Mouse (Mus musculus): ENCODE data around the gene Txndc5. TPM values are rescaled to one million over a fixed set of nuclear protein-coding genes. Genes with fewer than 3 reads are reported as not detected.

Txndc5 gene
- polyA plus RNA-seq, 1 experiment from 2014 or later: 106 TPM

- TF ChIP-seq CTCF (IDR thresholded peaks at IDR 0.05; ENCODE audit: low read depth): no peak
- H3K4me2 ChIP-seq (replicated peaks; ENCODE audit: low read depth): no peak overlapping the region
- WGBS: 91% methylated on average over 6 of the region's 6 CpGs
- H3K4me3 ChIP-seq (ENCODE audit: low read depth, low read length): no peak overlapping the region
- ATAC-seq: no peak
- no peak overlapping the region for H3K9ac ChIP-seq (ENCODE audit: low read depth, low read length)
- 0 out of 2 replicates have a peak, but pooled peaks cover 3% of the 10 kb centered on the region for H3K27me3 ChIP-seq (replicated peaks; ENCODE audit: control insufficient read depth, insufficient read depth, low read length)
- H3K27ac ChIP-seq (ENCODE audit: low read depth, low read length): no peak overlapping the region
- H3K4me1 ChIP-seq (replicated peaks; ENCODE audit: control insufficient read depth, insufficient read depth, low read length): peaks cover 18% of the 10 kb centered on the region
- H3K36me3 ChIP-seq (ENCODE audit: control insufficient read depth, insufficient read depth): no peaks in the 10 kb centered on the region
- H3K9me3 ChIP-seq (ENCODE audit: control insufficient read depth): no peaks in the 10 kb centered on the region
These were observed 952 bp upstream of the Txndc5 start for GRCm38 (mm10) chr13:38529576-38529975.

- Histone ChIP-seq H3K4me1 (replicated peaks; ENCODE audit: control insufficient read depth, insufficient read depth, low read length) (peaks cover 18% of the 10 kb centered on the region), H3K4me2 (replicated peaks; ENCODE audit: low read depth) (peak overlapping the region; percentile 96), H3K4me3 (ENCODE audit: low read depth, low read length) (peak overlapping the region; percentile 91), H3K9ac (ENCODE audit: low read depth, low read length) (peak overlapping the region; percentile 88), H3K36me3 (ENCODE audit: control insufficient read depth, insufficient read depth) (peaks cover 4% of the 10 kb centered on the region; the same call in 1 of the 2 replicates), H3K27me3 (replicated peaks; ENCODE audit: control insufficient read depth, insufficient read depth, low read length) (0 out of 2 replicates have a peak, but pooled peaks cover 3% of the 10 kb centered on the region), H3K9me3 (ENCODE audit: control insufficient read depth) (no peaks in the 10 kb centered on the region), H3K27ac (ENCODE audit: low read depth, low read length) (peak overlapping the region; percentile 91)
- under 1% methylated on average over 73 of the region's 87 CpGs for WGBS
- no peak for TF ChIP-seq CTCF (IDR thresholded peaks at IDR 0.05; ENCODE audit: low read depth)
- ATAC-seq: peak; percentile 81
These were observed 600 bp downstream of the Txndc5 start for GRCm38 (mm10) chr13:38527797-38528650.

- Histone ChIP-seq H3K9ac (ENCODE audit: low read depth, low read length) (peak overlapping the region; percentile 88), H3K4me3 (ENCODE audit: low read depth, low read length) (peak overlapping the region; percentile 91), H3K9me3 (ENCODE audit: control insufficient read depth) (no peaks in the 10 kb centered on the region), H3K36me3 (ENCODE audit: control insufficient read depth, insufficient read depth) (peaks cover 8% of the 10 kb centered on the region; the same call in 1 of the 2 replicates), H3K27me3 (replicated peaks; ENCODE audit: control insufficient read depth, insufficient read depth, low read length) (0 out of 2 replicates have a peak, but pooled peaks cover 3% of the 10 kb centered on the region), H3K4me1 (replicated peaks; ENCODE audit: control insufficient read depth, insufficient read depth, low read length) (peaks cover 18% of the 10 kb centered on the region), H3K27ac (ENCODE audit: low read depth, low read length) (peak overlapping the region; percentile 91), H3K4me2 (replicated peaks; ENCODE audit: low read depth) (peak overlapping the region; percentile 96)
- ATAC-seq: peak; percentile 8; the same call in 1 of the 2 replicates
- no peak for TF ChIP-seq CTCF (IDR thresholded peaks at IDR 0.05; ENCODE audit: low read depth)
- 4% methylated on average over 15 of the region's 15 CpGs for WGBS
These were observed 1.4 kb downstream of the Txndc5 start for GRCm38 (mm10) chr13:38527041-38527796.

GRCm38 (mm10) chr13:38526116-38526515 lies 2.5 kb downstream of the Txndc5 start:
- peak overlapping the region; percentile 96 for H3K4me2 ChIP-seq (replicated peaks; ENCODE audit: low read depth)
- no peak for TF ChIP-seq CTCF (IDR thresholded peaks at IDR 0.05; ENCODE audit: low read depth)
- no peak overlapping the region for H3K9ac ChIP-seq (ENCODE audit: low read depth, low read length)
- H3K9me3 ChIP-seq (ENCODE audit: control insufficient read depth): no peaks in the 10 kb centered on the region
- H3K4me3 ChIP-seq (ENCODE audit: low read depth, low read length): no peak overlapping the region
- WGBS: 52% methylated on average over 2 of the region's 2 CpGs
- peaks cover 18% of the 10 kb centered on the region for H3K4me1 ChIP-seq (replicated peaks; ENCODE audit: control insufficient read depth, insufficient read depth, low read length)
- H3K27ac ChIP-seq (ENCODE audit: low read depth, low read length): no peak overlapping the region
- ATAC-seq: no peak
- H3K27me3 ChIP-seq (replicated peaks; ENCODE audit: control insufficient read depth, insufficient read depth, low read length): 0 out of 2 replicates have a peak, but pooled peaks cover under 1% of the 10 kb centered on the region
- H3K36me3 ChIP-seq (ENCODE audit: control insufficient read depth, insufficient read depth): peaks cover 17% of the 10 kb centered on the region

- H3K4me2 ChIP-seq (replicated peaks; ENCODE audit: low read depth): 0 out of 2 replicates have a peak overlapping the region, but pooled peaks have one; percentile 9
- no peak overlapping the region for H3K9ac ChIP-seq (ENCODE audit: low read depth, low read length)
- no peak for ATAC-seq
- no peak overlapping the region for H3K4me3 ChIP-seq (ENCODE audit: low read depth, low read length)
- TF ChIP-seq CTCF (IDR thresholded peaks at IDR 0.05; ENCODE audit: low read depth): no peak
- no peak overlapping the region for H3K27ac ChIP-seq (ENCODE audit: low read depth, low read length)
- peaks cover 25% of the 10 kb centered on the region for H3K36me3 ChIP-seq (ENCODE audit: control insufficient read depth, insufficient read depth)
- H3K4me1 ChIP-seq (replicated peaks; ENCODE audit: control insufficient read depth, insufficient read depth, low read length): peaks cover 18% of the 10 kb centered on the region
- H3K9me3 ChIP-seq (ENCODE audit: control insufficient read depth): no peaks in the 10 kb centered on the region
- H3K27me3 ChIP-seq (replicated peaks; ENCODE audit: control insufficient read depth, insufficient read depth, low read length): no peaks in the 10 kb centered on the region
- 39% methylated on average over 3 of the region's 3 CpGs for WGBS
These were observed 3.4 kb downstream of the Txndc5 start for GRCm38 (mm10) chr13:38525261-38525660.

GRCm38 (mm10) chr13:38523231-38523630 lies 5.4 kb downstream of the Txndc5 start:
- Histone ChIP-seq H3K9me3 (ENCODE audit: control insufficient read depth) (no peaks in the 10 kb centered on the region), H3K4me2 (replicated peaks; ENCODE audit: low read depth) (no peak overlapping the region), H3K4me1 (replicated peaks; ENCODE audit: control insufficient read depth, insufficient read depth, low read length) (peaks cover 18% of the 10 kb centered on the region), H3K27me3 (replicated peaks; ENCODE audit: control insufficient read depth, insufficient read depth, low read length) (no peaks in the 10 kb centered on the region), H3K36me3 (ENCODE audit: control insufficient read depth, insufficient read depth) (peaks cover 42% of the 10 kb centered on the region), H3K4me3 (ENCODE audit: low read depth, low read length) (no peak overlapping the region), H3K9ac (ENCODE audit: low read depth, low read length) (no peak overlapping the region), H3K27ac (ENCODE audit: low read depth, low read length) (no peak overlapping the region)
- TF ChIP-seq CTCF (IDR thresholded peaks at IDR 0.05; ENCODE audit: low read depth): no peak
- no peak for ATAC-seq
- 90% methylated on average over 11 of the region's 11 CpGs for WGBS

All from intestine, postnatal 0 days (tissue).